Mouse (Mus musculus) small intestine, adult 10 weeks (tissue): ENCODE results near the gene Sgca. TPM values are rescaled to one million over a fixed set of nuclear protein-coding genes. Genes with fewer than 3 reads are reported as not detected.

Experiments used
- polyA plus RNA-seq: library from polyadenylated mRNA; stranded (reverse); fragments of 350-450 nt; fragmentation: Illumina TruSeq; extraction: RNeasy Lipid Tissue Mini Kit (QIAGEN cat#74804); gene quantifications from one replicate; pipeline ENCODE4 v1.2.3, GENCODE M21; 2014; ENCODE audit warnings: low replicate concordance

Gene Sgca
- polyA plus RNA-seq, result not detected

DNA sequence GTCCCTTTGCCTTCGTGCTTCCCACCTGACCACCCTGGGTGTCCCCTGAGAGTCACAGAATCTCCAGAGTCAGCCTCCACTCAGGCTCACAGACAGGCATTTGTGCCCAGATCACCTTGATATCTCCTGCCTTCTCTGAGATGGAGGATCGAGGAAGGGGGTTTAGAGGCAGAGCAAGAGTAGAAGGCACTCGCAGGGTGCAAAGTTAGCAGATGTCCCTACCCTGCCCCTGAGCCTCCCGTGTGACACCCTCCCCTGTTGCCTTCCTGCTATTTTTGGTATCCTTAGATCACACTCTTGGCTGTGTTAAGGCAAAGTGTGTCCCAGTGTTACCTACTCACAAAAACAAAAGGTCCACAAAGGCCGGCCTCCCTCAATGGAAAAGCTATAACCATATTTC lies at the start of gene Sgca:
Gene Sgca (minus strand): TSS at position 129 of the 400 bp plus-strand sequence.

GRCm38 (mm10) chr11:95009629-95010014 lies 33.5 kb upstream of the Sgca start, which contains the start of gene Samd14:
Gene Samd14 (plus strand): TSS chr11:95009879.

GRCm38 (mm10) chr11:94990749-94991577 lies 14.8 kb upstream of the Sgca start, which contains the start of gene Ppp1r9b:
Gene Ppp1r9b (plus strand): TSS chr11:94991035.

DNA sequence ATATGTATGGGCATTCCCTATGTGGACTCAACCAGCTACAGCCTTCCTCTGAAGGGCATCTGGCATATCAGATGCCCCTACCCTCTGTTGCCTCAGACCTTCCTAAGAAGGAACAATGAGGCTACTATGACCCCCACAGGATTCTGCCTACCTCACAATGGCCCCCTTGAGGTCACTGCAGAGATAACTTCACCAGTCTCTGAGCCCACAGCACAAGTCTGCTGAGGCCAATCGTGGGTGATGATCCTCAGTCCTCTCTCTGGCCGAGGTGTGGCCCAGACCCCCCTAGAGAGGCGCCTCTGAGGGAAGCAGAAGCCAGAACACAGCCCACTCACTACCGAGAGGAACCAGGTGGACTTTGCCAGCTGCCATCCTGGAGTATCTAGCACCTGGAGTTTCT lies 8.7 kb downstream of the Sgca start, which contains the start of gene Hils1:
Gene Hils1 (plus strand): TSS at position 175 of the 400 bp plus-strand sequence.

GRCm38 (mm10) chr11:94936045-94936444 lies 40.1 kb downstream of the Sgca start, which contains the start of gene Col1a1:
Gene Col1a1 (plus strand): TSS chr11:94936224.

Other genes starting within 250 kb of the Sgca start
- not detected for gene Cdc34b, start 234.5 kb downstream of the Sgca start, polyA plus RNA-seq
- gene Tmem92, start 193.6 kb downstream of the Sgca start, polyA plus RNA-seq, result not detected
- 9.8 TPM for gene Col1a1, start 40.1 kb downstream of the Sgca start, polyA plus RNA-seq
- gene Hils1, start 8.7 kb downstream of the Sgca start, polyA plus RNA-seq, result not detected
- gene Ppp1r9b, start 14.7 kb upstream of the Sgca start, polyA plus RNA-seq, result 6.8 TPM
- gene Samd14, start 33.6 kb upstream of the Sgca start, polyA plus RNA-seq, result not detected
- gene Pdk2, start 65.0 kb upstream of the Sgca start, polyA plus RNA-seq, result 1.7 TPM
- gene Itga3, start 100.5 kb upstream of the Sgca start, polyA plus RNA-seq, result 0.52 TPM
- gene Dlx3, start 143.8 kb upstream of the Sgca start, polyA plus RNA-seq, result not detected
- gene Dlx4, start 169.9 kb upstream of the Sgca start, polyA plus RNA-seq, result not detected